Mouse (Mus musculus) liver, embryonic 14.5 days (tissue): ENCODE data around the gene Zfp422. TPM values are rescaled to one million over a fixed set of nuclear protein-coding genes. Genes with fewer than 3 reads are reported as not detected.
A peak's percentile ranks its signal among the peaks of the same experiment; 100 is the strongest.
"Not testable (repeated sequence)": the region's sequence is repeated elsewhere in the genome, so short reads cannot be mapped to it uniquely, and the experiment has no call there.

Experiments
- ATAC-seq: fragments of 200-750 bp; cut with Nextera tagmentation; 2 replicates; pipeline ENCODE4 v1.8.0; 2017; ENCODE audit warnings: moderate number of reproducible peaks, mild to moderate bottlenecking, moderate library complexity; ENCODE audit not compliant: insufficient read depth
- DNase-seq, 3 experiments: peaks; one replicate each; pipeline ENCODE4 v3.0.0-alpha.2; 2012 to 2013; ENCODE audit warnings: low read depth in 3 of 3, low spot score in 3 of 3
- H3K27ac ChIP-seq: fragments of 300-500 bp; sonication (generic); 2 replicates; pipeline ENCODE4 v1.5.1; 2014; ENCODE audit warnings: moderate library complexity, mild to moderate bottlenecking, control low read depth, inconsistent platforms
- H3K27me3 ChIP-seq: fragments of 300-500 bp; sonication (generic); 2 replicates; pipeline ENCODE4 v1.6.1; 2014; ENCODE audit warnings: mild to moderate bottlenecking, low read length, moderate library complexity; ENCODE audit not compliant: control insufficient read depth, insufficient read depth
- H3K36me3 ChIP-seq: fragments of 300-500 bp; sonication (generic); replicated peaks from 2 replicates; pipeline ENCODE4 v1.6.1; 2014; ENCODE audit warnings: low read depth; ENCODE audit not compliant: control insufficient read depth, insufficient read depth
- H3K4me1 ChIP-seq, 2 experiments: fragments of 200-500 bp in 1 of 2; fragments of 300-500 bp in 1 of 2; sonication (generic) in 1 of 2; replicated peaks; 2 replicates each; pipeline ENCODE4 v1.6.1; 2012 to 2014; ENCODE audit warnings: antibody characterized with exemption in 1 of 2, inconsistent platforms in 1 of 2, low read length in 1 of 2; ENCODE audit not compliant: control insufficient read depth in 2 of 2, insufficient read depth in 2 of 2
- H3K4me2 ChIP-seq: fragments of 300-500 bp; sonication (generic); 2 replicates; pipeline ENCODE4 v1.6.1; 2014; ENCODE audit warnings: low read depth, mild to moderate bottlenecking, control low read depth, moderate library complexity
- H3K4me3 ChIP-seq, 2 experiments: fragments of 200-500 bp in 1 of 2; fragments of 300-500 bp in 1 of 2; sonication (generic) in 1 of 2; 2 replicates each; pipeline ENCODE4 v1.5.1; 2012 to 2014; ENCODE audit warnings: low read depth in 2 of 2, low read length in 2 of 2, mild to moderate bottlenecking in 2 of 2, control low read depth in 1 of 2, inconsistent platforms in 1 of 2, moderate library complexity in 1 of 2; ENCODE audit not compliant: insufficient read depth in 1 of 2
- H3K9ac ChIP-seq: fragments of 300-500 bp; sonication (generic); replicated peaks from 2 replicates; pipeline ENCODE4 v1.6.1; 2014; ENCODE audit warnings: mild to moderate bottlenecking, control low read depth, moderate library complexity
- H3K9me3 ChIP-seq: fragments of 300-500 bp; sonication (generic); 2 replicates; pipeline ENCODE4 v1.6.1; 2016; ENCODE audit warnings: low read length, mixed read lengths; ENCODE audit not compliant: control insufficient read depth
- CTCF ChIP-seq: IDR thresholded peaks from 2 replicates; pipeline ENCODE4 v1.5.1; 2016; ENCODE audit warnings: antibody characterized with exemption, low read depth, control low read depth
- EP300 ChIP-seq: IDR thresholded peaks from 2 replicates; pipeline ENCODE4 v1.6.1; 2016; ENCODE audit warnings: antibody characterized with exemption, low read depth
- WGBS: fragments of 180-500 bp; shearing (Covaris S2); extraction: QIAGEN DNeasy Blood & Tissue Kit; methylation state at CpG from one replicate; pipeline ENCODE4 v1.1.7; 2014; ENCODE audit not compliant: insufficient replicate concordance; 5-methylcytosine and 5-hydroxymethylcytosine counted together
- microRNA-seq: library from miRNA; unstranded; fragments of <30 nt; microRNA quantifications from one replicate; pipeline ENCODE4, GENCODE M21; 2016
- polyA plus RNA-seq, 2 experiments: library from polyadenylated mRNA; depleted of rRNA in 1 of 2; stranded (reverse) in 1 of 2; unstranded in 1 of 2; fragments of >200 nt; fragmentation: Nextera tagmentation in 1 of 2; extraction: Ambion mirVana in 1 of 2; gene quantifications; 2 replicates each; pipeline versions ENCODE4 v1.2.1 to v1.2.3; 2012 to 2014

Gene Zfp422
- polyA plus RNA-seq, 2 experiments: 10.9 to 21.2 TPM

GRCm38 (mm10) chr6:116607230-116607629 is 21.6 kb downstream of the Zfp422 start:
- TF ChIP-seq CTCF (peak; percentile 14; the same call in 1 of the 2 replicates), EP300 (no peak)
- no peaks in the 10 kb centered on the region for H3K27me3 ChIP-seq
- ATAC-seq (no peak), DNase-seq (no peak)
- H3K9me3 ChIP-seq: no peaks in the 10 kb centered on the region
- no peaks in the 10 kb centered on the region for H3K4me1 ChIP-seq
- H3K4me2 ChIP-seq: no peak overlapping the region
- H3K27ac ChIP-seq: no peak overlapping the region
- 30% methylated on average over 4 of the region's 4 CpGs for WGBS
- no peaks in the 10 kb centered on the region for H3K36me3 ChIP-seq
- H3K9ac ChIP-seq: no peak overlapping the region
- H3K4me3 ChIP-seq: no peak overlapping the region

DNA sequence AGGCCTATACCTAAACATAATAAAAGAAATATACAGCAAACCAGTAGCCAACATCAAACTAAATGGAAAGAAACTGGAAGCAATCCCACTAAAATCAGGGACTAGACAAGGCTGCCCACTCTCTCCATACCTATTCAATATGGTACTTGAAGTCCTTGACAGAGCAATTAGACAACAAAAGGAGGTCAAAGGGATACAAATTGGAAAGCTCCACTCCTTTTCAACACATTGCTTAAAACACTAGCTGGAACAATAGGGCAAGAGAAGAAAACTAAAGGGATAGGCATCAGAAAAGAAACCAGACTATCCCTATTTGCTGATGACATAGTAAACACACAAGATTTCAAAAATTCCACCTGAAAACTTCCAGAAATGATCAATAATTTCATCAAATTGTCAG is 27.8 kb downstream of the Zfp422 start:
- H3K27me3 ChIP-seq, H3K9me3 ChIP-seq, DNase-seq, H3K4me2 ChIP-seq, H3K27ac ChIP-seq, H3K9ac ChIP-seq, H3K36me3 ChIP-seq, ATAC-seq, H3K4me3 ChIP-seq, H3K4me1 ChIP-seq: not testable (repeated sequence)

DNA sequence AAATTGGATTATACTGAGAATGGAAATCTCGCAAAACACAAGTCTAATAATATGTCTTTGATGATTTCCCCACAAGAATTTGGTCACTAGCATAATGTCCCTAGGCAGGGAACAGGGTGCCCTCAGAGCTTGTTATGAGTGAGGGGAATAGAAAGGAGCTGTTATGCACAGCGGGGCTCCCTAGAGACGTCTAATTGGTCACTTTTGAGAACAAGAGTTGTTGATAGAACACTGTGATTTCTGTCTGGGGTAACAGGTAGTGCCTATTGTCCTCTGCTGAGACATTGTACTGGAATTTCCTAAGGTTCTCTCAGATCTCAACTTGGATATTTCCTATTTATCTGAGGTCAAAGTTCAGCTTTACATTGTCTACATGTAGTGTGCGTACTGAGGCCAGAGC is 44.7 kb downstream of the Zfp422 start, which contains the start of gene Olfr215:
Gene Olfr215 (minus strand): TSS at position 101 of the 400 bp plus-strand sequence.
- Histone ChIP-seq H3K4me2 (no peak within 1 kb of the TSS), H3K4me3 (no peak within 1 kb of the TSS), H3K9me3 (no peaks in the 10 kb centered on the region), H3K9ac (no peak within 1 kb of the TSS), H3K36me3 (no peaks in the 10 kb centered on the region), H3K27ac (no peak within 1 kb of the TSS), H3K27me3 (no peaks in the 10 kb centered on the region), H3K4me1 (no peaks in the 10 kb centered on the region)
- DNase-seq (no peak), ATAC-seq (no peak)
- TF ChIP-seq EP300 (no peak), CTCF (no peak)
- WGBS: 62% methylated on average over 4 of the region's 4 CpGs

Small RNAs within 50 kb of the gene (microRNA-seq; reads per million reads assigned to microRNA genes)
- 1.3 reads per million for gene Mir7043

Other genes starting within 250 kb of the Zfp422 start
- gene Alox5, start 167.8 kb downstream of the Zfp422 start, polyA plus RNA-seq (2012; rRNA removed): 0.81 and 1.6 TPM in 2 replicates
- gene Alox5, start 167.8 kb downstream of the Zfp422 start, polyA plus RNA-seq (2014; fragmentation: Nextera tagmentation; extraction: Ambion mirVana): 1.8 and 2.4 TPM in 2 replicates
- gene Olfr211, start 139.9 kb downstream of the Zfp422 start, polyA plus RNA-seq (2012; rRNA removed): not detected in 2 replicates
- not detected in 2 replicates for gene Olfr211, start 139.9 kb downstream of the Zfp422 start, polyA plus RNA-seq (2014; fragmentation: Nextera tagmentation; extraction: Ambion mirVana)
- gene Olfr212, start 122.5 kb downstream of the Zfp422 start, polyA plus RNA-seq (2012; rRNA removed): 0.01 TPM in 1 of 2 replicates, not detected in the other
- gene Olfr212, start 122.5 kb downstream of the Zfp422 start, polyA plus RNA-seq (2014; fragmentation: Nextera tagmentation; extraction: Ambion mirVana): not detected in 2 replicates
- not detected in 2 replicates for gene Olfr213, start 90.5 kb downstream of the Zfp422 start, polyA plus RNA-seq (2012; rRNA removed)
- gene Olfr213, start 90.5 kb downstream of the Zfp422 start, polyA plus RNA-seq (2014; fragmentation: Nextera tagmentation; extraction: Ambion mirVana): not detected in 2 replicates
- gene Gm5580, start 77.9 kb downstream of the Zfp422 start, polyA plus RNA-seq (2012; rRNA removed): 0.04 TPM in 1 of 2 replicates, not detected in the other
- gene Gm5580, start 77.9 kb downstream of the Zfp422 start, polyA plus RNA-seq (2014; fragmentation: Nextera tagmentation; extraction: Ambion mirVana): 0.19 and 0.21 TPM in 2 replicates
- gene Olfr214, start 74.8 kb downstream of the Zfp422 start, polyA plus RNA-seq (2012; rRNA removed): not detected in 2 replicates
- gene Olfr214, start 74.8 kb downstream of the Zfp422 start, polyA plus RNA-seq (2014; fragmentation: Nextera tagmentation; extraction: Ambion mirVana): not detected in 2 replicates
- not detected in 2 replicates for gene Olfr215, start 44.8 kb downstream of the Zfp422 start, polyA plus RNA-seq (2012; rRNA removed)
- gene Olfr215, start 44.8 kb downstream of the Zfp422 start, polyA plus RNA-seq (2014; fragmentation: Nextera tagmentation; extraction: Ambion mirVana): not detected in 2 replicates
- gene Depp1, start 21.6 kb upstream of the Zfp422 start, polyA plus RNA-seq (2012; rRNA removed): 3.3 and 14.3 TPM in 2 replicates
- gene Depp1, start 21.6 kb upstream of the Zfp422 start, polyA plus RNA-seq (2014; fragmentation: Nextera tagmentation; extraction: Ambion mirVana): 6.3 and 9.4 TPM in 2 replicates
- gene Rassf4, start 45.0 kb upstream of the Zfp422 start, polyA plus RNA-seq (2012; rRNA removed): 1.5 and 1.9 TPM in 2 replicates
- 5.7 and 6.7 TPM in 2 replicates for gene Rassf4, start 45.0 kb upstream of the Zfp422 start, polyA plus RNA-seq (2014; fragmentation: Nextera tagmentation; extraction: Ambion mirVana)
- gene Tmem72, start 87.9 kb upstream of the Zfp422 start, polyA plus RNA-seq (2012; rRNA removed): under 0.01 and 0.01 TPM in 2 replicates
- under 0.01 TPM in 1 of 2 replicates, not detected in the other for gene Tmem72, start 87.9 kb upstream of the Zfp422 start, polyA plus RNA-seq (2014; fragmentation: Nextera tagmentation; extraction: Ambion mirVana)